Mouse (Mus musculus): ENCODE measurements at regions not wholly inside any gene's neighbourhood (a gene's known extent, or its start where the extent isn't known, plus 50 kb on each side); places are given as distances from the start of the nearest gene placed in this dataset.

DNA sequence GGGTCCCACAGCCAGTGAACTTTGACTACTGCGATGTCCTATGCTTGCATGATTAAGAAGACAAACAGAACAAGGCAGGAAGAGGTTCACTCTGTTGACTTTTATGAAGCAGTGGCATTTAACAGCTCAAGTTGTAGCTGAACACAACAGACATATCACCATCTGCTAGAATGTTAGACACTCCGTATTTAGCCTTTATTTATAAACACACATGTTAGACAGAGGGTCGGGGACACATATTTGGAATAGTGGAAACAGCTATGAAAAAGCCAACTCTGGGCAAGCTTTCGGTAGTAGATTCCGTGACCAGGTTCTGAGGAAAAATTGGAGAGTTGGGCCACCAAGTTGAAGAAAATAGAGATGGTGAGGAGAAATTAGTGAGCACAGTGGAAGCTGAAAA lies 775.6 kb upstream of the Fam98a start:
- no peak for DNase-seq (ENCODE audit: low read depth, low spot score)

DNA sequence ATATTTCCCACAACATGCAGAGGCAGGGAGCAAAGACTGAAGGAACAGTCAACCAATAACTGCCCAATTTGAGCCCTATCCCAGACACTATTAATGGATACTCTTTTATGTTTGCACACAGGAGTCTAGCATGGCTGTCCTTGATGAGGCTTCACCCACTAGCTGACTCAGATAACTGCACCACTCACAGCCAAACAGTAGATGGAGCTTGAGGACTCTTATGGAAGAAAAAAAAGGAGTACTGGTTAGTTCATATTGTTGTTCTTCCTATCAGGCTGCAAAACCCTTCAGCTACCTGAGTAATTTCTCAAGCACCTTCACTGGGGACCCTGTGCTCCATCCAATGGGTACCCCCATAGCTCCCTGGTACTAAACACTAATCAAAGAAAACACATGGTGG lies 742.9 kb upstream of the Fam98a start:
- peak; percentile 26 for DNase-seq (ENCODE audit: low read depth, low spot score)
